Mouse (Mus musculus) 416B (cell line): ENCODE measurements at regions not wholly inside any gene's neighbourhood (a gene's known extent, or its start where the extent isn't known, plus 50 kb on each side); places are given as distances from the start of the nearest gene placed in this dataset.

ENCODE experiments used
- DNase-seq: peaks from one replicate; pipeline ENCODE4 v3.0.0; 2011; ENCODE audit warnings: low read depth

GRCm38 (mm10) chr6:59968701-59969100 lies 542.6 kb upstream of the Gprin3 start:
- no peak for DNase-seq

GRCm38 (mm10) chr6:59968222-59968621 lies 542.1 kb upstream of the Gprin3 start:
- DNase-seq, result no peak

GRCm38 (mm10) chr6:59935046-59935445 lies 509.0 kb upstream of the Gprin3 start:
- DNase-seq, result no peak

- DNase-seq, result peak; percentile 34
Measured at GRCm38 (mm10) chr6:59899808-59900207, 473.7 kb upstream of the Gprin3 start.
